Mouse (Mus musculus) cerebellum, adult 9-11 months (tissue): ENCODE measurements at regions not wholly inside any gene's neighbourhood (a gene's known extent, or its start where the extent isn't known, plus 50 kb on each side); places are given as distances from the start of the nearest gene placed in this dataset.

Experiments
- DNase-seq: peaks from one replicate; pipeline ENCODE4 v3.0.0; 2022

GRCm38 (mm10) chr11:44046083-44046482, 145.1 kb upstream of the Adra1b start:
- no peak for DNase-seq

- DNase-seq = no peak
Observed at GRCm38 (mm10) chr11:44049253-44049976, 148.4 kb upstream of the Adra1b start.

GRCm38 (mm10) chr11:44052481-44052880, 151.5 kb upstream of the Adra1b start:
- peak; percentile 5 for DNase-seq

- no peak for DNase-seq
Observed at GRCm38 (mm10) chr11:44062446-44062845, 161.4 kb upstream of the Adra1b start.

GRCm38 (mm10) chr11:44066176-44066575, 165.2 kb upstream of the Adra1b start:
- no peak for DNase-seq

- no peak for DNase-seq
Observed at GRCm38 (mm10) chr11:44083716-44084115, 182.7 kb upstream of the Adra1b start.

GRCm38 (mm10) chr11:44086951-44087350, 185.9 kb upstream of the Adra1b start:
- DNase-seq = no peak

GRCm38 (mm10) chr11:44089514-44089913, 188.5 kb upstream of the Adra1b start:
- DNase-seq = no peak

GRCm38 (mm10) chr11:44095280-44095679, 194.3 kb upstream of the Adra1b start:
- DNase-seq = no peak

- DNase-seq = no peak
Observed at GRCm38 (mm10) chr11:44103188-44103840, 202.3 kb upstream of the Adra1b start.

GRCm38 (mm10) chr11:44103841-44104191, 202.8 kb upstream of the Adra1b start:
- no peak for DNase-seq

GRCm38 (mm10) chr11:44106231-44106630, 205.2 kb upstream of the Adra1b start:
- DNase-seq = no peak

- no peak for DNase-seq
Observed at GRCm38 (mm10) chr11:44111525-44111924, 210.5 kb upstream of the Adra1b start.

GRCm38 (mm10) chr11:44127088-44127487, 226.1 kb upstream of the Adra1b start:
- no peak for DNase-seq

GRCm38 (mm10) chr11:44128481-44128880, 227.5 kb upstream of the Adra1b start:
- DNase-seq = no peak

- no peak for DNase-seq
Observed at GRCm38 (mm10) chr11:44133244-44133643, 232.2 kb upstream of the Adra1b start.

GRCm38 (mm10) chr11:44136024-44136423, 235.0 kb upstream of the Adra1b start:
- DNase-seq = no peak

GRCm38 (mm10) chr11:44142996-44143395, 242.0 kb upstream of the Adra1b start:
- no peak for DNase-seq

GRCm38 (mm10) chr11:44144477-44144876, 243.5 kb upstream of the Adra1b start:
- DNase-seq = no peak

- DNase-seq = no peak
Observed at GRCm38 (mm10) chr11:44146419-44146818, 245.4 kb upstream of the Adra1b start.

GRCm38 (mm10) chr11:44153576-44153975, 246.3 kb upstream of the Il12b start:
- no peak for DNase-seq

- no peak for DNase-seq
Observed at GRCm38 (mm10) chr11:44155591-44155990, 244.3 kb upstream of the Il12b start.

GRCm38 (mm10) chr11:44156081-44156480, 243.8 kb upstream of the Il12b start:
- DNase-seq = no peak

GRCm38 (mm10) chr11:44156490-44157345, 243.1 kb upstream of the Il12b start:
- no peak for DNase-seq
